Mouse (Mus musculus) forebrain, embryonic 10.5 days (tissue): ENCODE results near the gene Syne1. TPM values are rescaled to one million over a fixed set of nuclear protein-coding genes. Genes with fewer than 3 reads are reported as not detected.
A peak's percentile ranks its signal among the peaks of the same experiment; 100 is the strongest.

ENCODE experiments used
- DNase-seq: peaks from one replicate; pipeline ENCODE4 v3.0.0-alpha.2; 2017; ENCODE audit warnings: low spot score; ENCODE audit errors: extremely low spot score
- H3K27ac ChIP-seq: fragments of 300-500 bp; sonication (generic); 2 replicates; pipeline ENCODE4 v1.5.1; 2016; ENCODE audit warnings: mild to moderate bottlenecking
- H3K27me3 ChIP-seq: fragments of 300-500 bp; sonication (generic); 2 replicates; pipeline ENCODE4 v1.6.1; 2016; ENCODE audit warnings: mild to moderate bottlenecking; ENCODE audit not compliant: poor library complexity, severe bottlenecking
- H3K36me3 ChIP-seq: fragments of 300-500 bp; sonication (generic); replicated peaks from 2 replicates; pipeline ENCODE4 v1.6.1; 2016; ENCODE audit warnings: mild to moderate bottlenecking, moderate library complexity
- H3K4me1 ChIP-seq: fragments of 300-500 bp; sonication (generic); 2 replicates; pipeline ENCODE4 v1.6.1; 2016
- H3K4me3 ChIP-seq: fragments of 300-500 bp; sonication (generic); 2 replicates; pipeline ENCODE4 v1.5.1; 2016; ENCODE audit warnings: mild to moderate bottlenecking, moderate library complexity
- H3K9me3 ChIP-seq: fragments of 300-500 bp; sonication (generic); 2 replicates; pipeline ENCODE4 v1.6.1; 2016; ENCODE audit warnings: mild to moderate bottlenecking, moderate library complexity
- WGBS: fragments of 180-500 bp; shearing (Covaris S2); methylation state at CpG from one replicate; pipeline ENCODE4 v1.1.7; 2016; 5-methylcytosine and 5-hydroxymethylcytosine counted together
- polyA plus RNA-seq: library from polyadenylated mRNA; unstranded; fragments of >200 nt; fragmentation: Nextera tagmentation; extraction: Ambion mirVana; gene quantifications from 2 replicates; pipeline ENCODE4 v1.2.1, GENCODE M21; 2016

Syne1 gene
- polyA plus RNA-seq, 1 experiment from 2014 or later = 1.7 TPM

- no peak for DNase-seq
- 4% methylated on average over 4 of the region's 4 CpGs for WGBS
- Histone ChIP-seq H3K27me3 (no peaks in the 10 kb centered on the region), H3K36me3 (no peaks in the 10 kb centered on the region), H3K4me1 (peaks cover 15% of the 10 kb centered on the region), H3K27ac (no peak overlapping the region), H3K4me3 (no peak overlapping the region), H3K9me3 (no peaks in the 10 kb centered on the region)
Observed at GRCm38 (mm10) chr10:5309961-5310713, 241.1 kb downstream of the Syne1 start.

- no peaks in the 10 kb centered on the region for H3K36me3 ChIP-seq
- no peaks in the 10 kb centered on the region for H3K9me3 ChIP-seq
- H3K4me1 ChIP-seq = peaks cover 15% of the 10 kb centered on the region
- no peak for DNase-seq
- H3K4me3 ChIP-seq = no peak overlapping the region
- no peak overlapping the region for H3K27ac ChIP-seq
- 50% methylated on average over 10 of the region's 10 CpGs for WGBS
- no peaks in the 10 kb centered on the region for H3K27me3 ChIP-seq
Observed at GRCm38 (mm10) chr10:5309398-5309797, 241.9 kb downstream of the Syne1 start.

- no peaks in the 10 kb centered on the region for H3K9me3 ChIP-seq
- H3K36me3 ChIP-seq = no peaks in the 10 kb centered on the region
- no peaks in the 10 kb centered on the region for H3K27me3 ChIP-seq
- 63% methylated on average over 6 of the region's 6 CpGs for WGBS
- no peak overlapping the region for H3K27ac ChIP-seq
- peaks cover 13% of the 10 kb centered on the region for H3K4me1 ChIP-seq
- H3K4me3 ChIP-seq = no peak overlapping the region
- DNase-seq = no peak
Observed at GRCm38 (mm10) chr10:5305555-5305954, 245.7 kb downstream of the Syne1 start.

- Histone ChIP-seq H3K36me3 (no peaks in the 10 kb centered on the region), H3K27ac (no peak overlapping the region), H3K9me3 (no peaks in the 10 kb centered on the region), H3K27me3 (no peaks in the 10 kb centered on the region), H3K4me1 (peaks cover 9% of the 10 kb centered on the region; the same call in 1 of the 2 replicates), H3K4me3 (no peak overlapping the region)
- whole genome bisulfite sequencing = 69% methylated on average over 7 of the region's 7 CpGs
- DNase-seq = no peak
Observed at GRCm38 (mm10) chr10:5295291-5295891, 255.9 kb downstream of the Syne1 start.

- Histone ChIP-seq H3K27me3 (no peaks in the 10 kb centered on the region), H3K9me3 (no peaks in the 10 kb centered on the region; the same call in 1 of the 2 replicates), H3K27ac (peak overlapping the region; percentile 72; the same call in 1 of the 2 replicates), H3K4me1 (peaks cover 6% of the 10 kb centered on the region; the same call in 1 of the 2 replicates), H3K36me3 (no peaks in the 10 kb centered on the region), H3K4me3 (no peak overlapping the region)
- no peak for DNase-seq
- WGBS = 88% methylated on average over 5 of the region's 5 CpGs
Observed at GRCm38 (mm10) chr10:5289575-5289909, 261.7 kb downstream of the Syne1 start.

GRCm38 (mm10) chr10:5288716-5289574 is 262.3 kb downstream of the Syne1 start:
- peak; percentile 32 for DNase-seq
- Histone ChIP-seq H3K4me1 (peaks cover 6% of the 10 kb centered on the region; the same call in 1 of the 2 replicates), H3K27me3 (no peaks in the 10 kb centered on the region), H3K4me3 (no peak overlapping the region), H3K27ac (peak overlapping the region; percentile 72; the same call in 1 of the 2 replicates), H3K36me3 (no peaks in the 10 kb centered on the region), H3K9me3 (no peaks in the 10 kb centered on the region; the same call in 1 of the 2 replicates)
- WGBS = 63% methylated on average over 19 of the region's 19 CpGs

- no peak for DNase-seq
- WGBS = 84% methylated on average over 6 of the region's 6 CpGs
- Histone ChIP-seq H3K4me1 (peaks cover 6% of the 10 kb centered on the region; the same call in 1 of the 2 replicates), H3K36me3 (no peaks in the 10 kb centered on the region), H3K27ac (no peak overlapping the region), H3K9me3 (no peaks in the 10 kb centered on the region; the same call in 1 of the 2 replicates), H3K4me3 (no peak overlapping the region), H3K27me3 (no peaks in the 10 kb centered on the region)
Observed at GRCm38 (mm10) chr10:5288262-5288661, 263.0 kb downstream of the Syne1 start.

GRCm38 (mm10) chr10:5275769-5276168 is 275.5 kb downstream of the Syne1 start:
- WGBS = 89% methylated on average over 5 of the region's 5 CpGs

GRCm38 (mm10) chr10:5270641-5271040 is 280.6 kb downstream of the Syne1 start:
- no peak for DNase-seq

More at GRCm38 (mm10) chr10:5275769-5276168, 275.5 kb downstream of the Syne1 start:
- no peaks in the 10 kb centered on the region for H3K27me3 ChIP-seq
- no peak overlapping the region for H3K4me3 ChIP-seq
- no peak overlapping the region for H3K27ac ChIP-seq
- H3K36me3 ChIP-seq = no peaks in the 10 kb centered on the region
- no peaks in the 10 kb centered on the region for H3K9me3 ChIP-seq
- no peaks in the 10 kb centered on the region for H3K4me1 ChIP-seq
- no peak for DNase-seq

GRCm38 (mm10) chr10:5264418-5264817 is 286.9 kb downstream of the Syne1 start:
- no peak overlapping the region for H3K27ac ChIP-seq
- 86% methylated on average over 10 of the region's 10 CpGs for WGBS
- no peak for DNase-seq
- H3K36me3 ChIP-seq = no peaks in the 10 kb centered on the region
- H3K27me3 ChIP-seq = no peaks in the 10 kb centered on the region
- H3K4me1 ChIP-seq = no peaks in the 10 kb centered on the region
- H3K4me3 ChIP-seq = no peak overlapping the region
- H3K9me3 ChIP-seq = no peaks in the 10 kb centered on the region

More at GRCm38 (mm10) chr10:5270641-5271040, 280.6 kb downstream of the Syne1 start:
- H3K4me3 ChIP-seq = no peak overlapping the region
- no peak overlapping the region for H3K27ac ChIP-seq
- H3K27me3 ChIP-seq = no peaks in the 10 kb centered on the region
- H3K4me1 ChIP-seq = no peaks in the 10 kb centered on the region
- 87% methylated on average over 2 of the region's 2 CpGs for WGBS
- H3K9me3 ChIP-seq = no peaks in the 10 kb centered on the region
- H3K36me3 ChIP-seq = no peaks in the 10 kb centered on the region

- Histone ChIP-seq H3K9me3 (peaks cover 7% of the 10 kb centered on the region; the same call in 1 of the 2 replicates), H3K36me3 (no peaks in the 10 kb centered on the region), H3K27ac (no peak overlapping the region), H3K4me3 (no peak overlapping the region), H3K4me1 (no peaks in the 10 kb centered on the region), H3K27me3 (no peaks in the 10 kb centered on the region)
- DNase-seq = no peak
- 91% methylated on average over 8 of the region's 8 CpGs for WGBS
Observed at GRCm38 (mm10) chr10:5262636-5263035, 288.6 kb downstream of the Syne1 start.

GRCm38 (mm10) chr10:5256686-5257085 is 294.6 kb downstream of the Syne1 start:
- Histone ChIP-seq H3K27ac (no peak overlapping the region), H3K27me3 (no peaks in the 10 kb centered on the region), H3K9me3 (peaks cover 13% of the 10 kb centered on the region; the same call in 1 of the 2 replicates), H3K36me3 (no peaks in the 10 kb centered on the region), H3K4me1 (no peaks in the 10 kb centered on the region), H3K4me3 (no peak overlapping the region)
- no peak for DNase-seq
